Mouse (Mus musculus): ENCODE results near the gene Rtkn2. TPM values are rescaled to one million over a fixed set of nuclear protein-coding genes. Genes with fewer than 3 reads are reported as not detected.
A peak's percentile ranks its signal among the peaks of the same experiment; 100 is the strongest.

Gene Rtkn2
- polyA plus RNA-seq, 1 experiment from 2014 or later, result 8.1 TPM

DNA sequence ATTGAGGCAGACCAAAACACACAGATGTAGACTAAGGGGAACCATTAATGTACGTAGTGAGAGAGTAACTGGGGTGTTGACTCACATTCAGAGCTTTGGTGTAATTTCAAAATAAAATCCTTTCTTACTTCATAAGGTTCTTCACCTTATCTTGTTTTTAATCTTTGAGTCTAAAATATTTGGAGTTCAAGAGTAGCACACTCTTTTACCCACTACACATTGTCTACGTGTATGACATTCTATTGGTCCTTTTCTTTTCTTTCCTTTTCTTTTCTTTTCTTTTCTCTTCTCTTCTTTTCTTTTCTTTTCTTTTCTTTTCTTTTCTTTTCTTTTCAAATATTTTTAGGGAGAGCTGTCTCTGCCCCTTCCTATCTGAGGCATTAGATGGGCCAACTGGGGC, 23.4 kb upstream of the Rtkn2 start:
- no peaks in the 10 kb centered on the region for H3K27me3 ChIP-seq (replicated peaks; ENCODE audit: control insufficient read depth, insufficient read depth, low read length)
- no peaks in the 10 kb centered on the region for H3K9me3 ChIP-seq (ENCODE audit: control insufficient read depth, low read length)
- H3K4me1 ChIP-seq (replicated peaks; ENCODE audit: control insufficient read depth, insufficient read depth, low read length), result no peaks in the 10 kb centered on the region
- no peak overlapping the region for H3K27ac ChIP-seq (ENCODE audit: low read length)
- H3K4me3 ChIP-seq (replicated peaks; ENCODE audit: low read length), result no peak overlapping the region
- no peaks in the 10 kb centered on the region for H3K36me3 ChIP-seq (ENCODE audit: control insufficient read depth, insufficient read depth)
- H3K4me2 ChIP-seq (ENCODE audit: low read length), result no peak overlapping the region
- WGBS, result 81% methylated on average over 2 of the region's 2 CpGs
- no peak overlapping the region for H3K9ac ChIP-seq (replicated peaks; ENCODE audit: low read depth, low read length)
- no peak for ATAC-seq

- no peak overlapping the region for H3K4me3 ChIP-seq (replicated peaks; ENCODE audit: low read length)
- no peaks in the 10 kb centered on the region for H3K36me3 ChIP-seq (ENCODE audit: control insufficient read depth, insufficient read depth)
- WGBS, result 57% methylated on average over 3 of the region's 3 CpGs
- H3K9ac ChIP-seq (replicated peaks; ENCODE audit: low read depth, low read length), result no peak overlapping the region
- no peak overlapping the region for H3K4me2 ChIP-seq (ENCODE audit: low read length)
- ATAC-seq, result no peak
- H3K27me3 ChIP-seq (replicated peaks; ENCODE audit: control insufficient read depth, insufficient read depth, low read length), result no peaks in the 10 kb centered on the region
- peaks cover 4% of the 10 kb centered on the region; the same call in 1 of the 2 replicates for H3K4me1 ChIP-seq (replicated peaks; ENCODE audit: control insufficient read depth, insufficient read depth, low read length)
- no peaks in the 10 kb centered on the region for H3K9me3 ChIP-seq (ENCODE audit: control insufficient read depth, low read length)
- no peak overlapping the region for H3K27ac ChIP-seq (ENCODE audit: low read length)
These were observed 19.4 kb upstream of the Rtkn2 start for GRCm38 (mm10) chr10:67959982-67960381.

DNA sequence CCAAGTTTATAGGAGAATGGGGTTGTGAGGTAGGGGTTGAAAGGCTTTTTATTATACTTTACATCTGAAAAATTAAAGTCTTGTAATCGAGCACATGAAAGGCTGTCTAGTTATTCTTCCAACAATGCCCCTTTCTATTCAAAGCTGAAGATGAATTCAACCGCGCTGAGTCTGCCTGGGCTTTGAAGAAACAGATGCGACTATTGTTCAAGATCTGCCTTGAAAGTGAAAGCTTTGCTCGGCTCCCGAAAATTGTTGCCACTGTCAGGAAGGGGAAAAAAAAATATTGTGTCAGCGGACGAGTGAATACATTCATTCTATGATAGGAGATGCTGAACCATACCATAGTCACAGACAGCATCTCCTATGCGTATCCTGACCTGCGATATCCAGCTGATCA, 16.9 kb upstream of the Rtkn2 start:
- H3K9me3 ChIP-seq (ENCODE audit: control insufficient read depth, low read length), result no peaks in the 10 kb centered on the region
- H3K9ac ChIP-seq (replicated peaks; ENCODE audit: low read depth, low read length), result no peak overlapping the region
- ATAC-seq, result no peak
- H3K4me2 ChIP-seq (ENCODE audit: low read length), result peak overlapping the region; percentile 22
- no peaks in the 10 kb centered on the region for H3K27me3 ChIP-seq (replicated peaks; ENCODE audit: control insufficient read depth, insufficient read depth, low read length)
- H3K27ac ChIP-seq (ENCODE audit: low read length), result peak overlapping the region; percentile 28; the same call in 1 of the 2 replicates
- H3K4me3 ChIP-seq (replicated peaks; ENCODE audit: low read length), result no peak overlapping the region
- peaks cover 4% of the 10 kb centered on the region; the same call in 1 of the 2 replicates for H3K4me1 ChIP-seq (replicated peaks; ENCODE audit: control insufficient read depth, insufficient read depth, low read length)
- H3K36me3 ChIP-seq (ENCODE audit: control insufficient read depth, insufficient read depth), result no peaks in the 10 kb centered on the region
- WGBS, result 22% methylated on average over 10 of the region's 10 CpGs

DNA sequence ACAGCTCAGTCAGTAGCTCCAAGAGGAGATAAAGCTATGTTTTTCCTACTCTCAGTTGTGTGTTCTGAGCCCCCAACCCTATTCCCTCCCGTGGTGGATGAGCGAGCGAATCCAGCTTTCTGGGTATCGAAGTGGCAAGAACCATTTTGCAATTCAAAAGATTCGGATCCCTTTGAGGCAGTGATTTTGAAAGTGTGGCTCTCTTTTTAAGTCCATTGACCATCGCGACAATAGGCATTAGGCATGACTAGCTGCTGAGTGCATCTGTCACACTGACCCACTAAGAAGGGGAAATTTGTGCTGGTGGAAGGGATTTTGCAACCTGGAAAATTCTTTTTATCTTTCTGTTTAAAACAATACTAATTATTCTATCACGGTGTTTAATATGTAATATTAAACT, 15.3 kb upstream of the Rtkn2 start:
- no peaks in the 10 kb centered on the region for H3K27me3 ChIP-seq (replicated peaks; ENCODE audit: control insufficient read depth, insufficient read depth, low read length)
- no peak overlapping the region for H3K4me3 ChIP-seq (replicated peaks; ENCODE audit: low read length)
- no peak for ATAC-seq
- H3K9ac ChIP-seq (replicated peaks; ENCODE audit: low read depth, low read length), result no peak overlapping the region
- H3K4me2 ChIP-seq (ENCODE audit: low read length), result no peak overlapping the region
- 23% methylated on average over 8 of the region's 8 CpGs for WGBS
- H3K4me1 ChIP-seq (replicated peaks; ENCODE audit: control insufficient read depth, insufficient read depth, low read length), result peaks cover 4% of the 10 kb centered on the region; the same call in 1 of the 2 replicates
- H3K9me3 ChIP-seq (ENCODE audit: control insufficient read depth, low read length), result no peaks in the 10 kb centered on the region
- no peaks in the 10 kb centered on the region for H3K36me3 ChIP-seq (ENCODE audit: control insufficient read depth, insufficient read depth)
- no peak overlapping the region for H3K27ac ChIP-seq (ENCODE audit: low read length)

DNA sequence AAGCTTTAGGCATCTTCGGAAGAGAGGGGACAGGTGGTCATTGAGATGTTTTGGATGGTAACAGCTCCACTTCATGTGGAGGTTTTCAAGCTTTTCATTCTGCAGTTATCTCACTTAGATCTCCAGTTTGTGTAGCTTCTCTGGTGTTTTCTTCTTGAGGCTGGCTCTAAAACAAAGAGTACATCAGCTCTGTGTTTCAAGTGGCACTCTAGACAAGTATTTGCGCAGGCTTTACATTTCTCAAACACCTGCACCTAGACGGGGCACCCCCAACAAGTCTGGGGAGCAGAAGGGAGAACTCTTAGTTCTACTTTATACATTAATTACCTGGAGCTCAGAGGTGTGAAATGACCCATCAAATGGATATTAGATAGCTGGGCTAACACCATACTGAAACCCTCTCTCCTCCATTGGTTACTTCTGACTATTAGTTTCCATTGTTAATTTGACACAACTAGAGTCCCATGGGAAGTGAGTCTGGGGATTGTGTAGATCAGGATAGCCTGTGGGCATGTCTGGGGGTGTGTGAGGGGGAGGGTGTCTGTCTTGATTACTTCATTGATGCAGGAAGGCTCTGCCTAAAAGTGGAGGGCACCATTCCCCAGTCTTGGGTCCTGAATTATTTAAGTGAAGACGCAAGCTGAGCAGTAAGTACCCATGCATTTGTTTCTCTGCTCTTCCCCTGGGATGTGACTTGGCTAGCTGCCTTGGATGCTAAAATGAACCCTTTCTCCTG, 14.0 kb upstream of the Rtkn2 start:
- Histone ChIP-seq H3K27me3 (replicated peaks; ENCODE audit: control insufficient read depth, insufficient read depth, low read length) (no peaks in the 10 kb centered on the region), H3K36me3 (ENCODE audit: control insufficient read depth, insufficient read depth) (no peaks in the 10 kb centered on the region), H3K9me3 (ENCODE audit: control insufficient read depth, low read length) (no peaks in the 10 kb centered on the region), H3K4me2 (ENCODE audit: low read length) (no peak overlapping the region), H3K4me1 (replicated peaks; ENCODE audit: control insufficient read depth, insufficient read depth, low read length) (peaks cover 4% of the 10 kb centered on the region; the same call in 1 of the 2 replicates), H3K27ac (ENCODE audit: low read length) (no peak overlapping the region), H3K4me3 (replicated peaks; ENCODE audit: low read length) (no peak overlapping the region), H3K9ac (replicated peaks; ENCODE audit: low read depth, low read length) (no peak overlapping the region)
- WGBS, result 88% methylated on average over 4 of the region's 4 CpGs
- no peak for ATAC-seq

DNA sequence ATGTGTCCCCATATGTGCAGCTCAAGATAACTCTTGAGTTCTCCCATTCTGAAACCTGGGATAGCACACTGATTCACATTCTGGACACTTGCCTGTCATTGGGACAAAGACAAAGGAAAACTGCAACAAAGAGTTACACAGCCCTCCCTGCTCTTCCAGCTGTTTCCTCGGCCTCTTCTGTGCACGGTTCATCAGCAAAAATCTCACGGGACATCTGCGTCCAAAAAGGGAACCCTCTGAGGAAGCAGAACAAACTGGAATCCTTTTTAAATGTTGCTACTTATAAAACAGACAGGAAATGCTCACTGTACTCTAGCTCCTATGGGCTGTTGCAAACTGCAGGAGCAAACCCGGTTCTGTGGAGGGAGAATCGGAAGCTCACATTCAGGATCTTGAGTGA, 13.3 kb upstream of the Rtkn2 start:
- H3K27ac ChIP-seq (ENCODE audit: low read length), result no peak overlapping the region
- H3K4me3 ChIP-seq (replicated peaks; ENCODE audit: low read length), result no peak overlapping the region
- 58% methylated on average over 6 of the region's 6 CpGs for WGBS
- H3K9ac ChIP-seq (replicated peaks; ENCODE audit: low read depth, low read length), result no peak overlapping the region
- H3K4me2 ChIP-seq (ENCODE audit: low read length), result no peak overlapping the region
- ATAC-seq, result no peak
- H3K36me3 ChIP-seq (ENCODE audit: control insufficient read depth, insufficient read depth), result no peaks in the 10 kb centered on the region
- H3K4me1 ChIP-seq (replicated peaks; ENCODE audit: control insufficient read depth, insufficient read depth, low read length), result peaks cover 4% of the 10 kb centered on the region; the same call in 1 of the 2 replicates
- H3K9me3 ChIP-seq (ENCODE audit: control insufficient read depth, low read length), result no peaks in the 10 kb centered on the region
- no peaks in the 10 kb centered on the region for H3K27me3 ChIP-seq (replicated peaks; ENCODE audit: control insufficient read depth, insufficient read depth, low read length)

DNA sequence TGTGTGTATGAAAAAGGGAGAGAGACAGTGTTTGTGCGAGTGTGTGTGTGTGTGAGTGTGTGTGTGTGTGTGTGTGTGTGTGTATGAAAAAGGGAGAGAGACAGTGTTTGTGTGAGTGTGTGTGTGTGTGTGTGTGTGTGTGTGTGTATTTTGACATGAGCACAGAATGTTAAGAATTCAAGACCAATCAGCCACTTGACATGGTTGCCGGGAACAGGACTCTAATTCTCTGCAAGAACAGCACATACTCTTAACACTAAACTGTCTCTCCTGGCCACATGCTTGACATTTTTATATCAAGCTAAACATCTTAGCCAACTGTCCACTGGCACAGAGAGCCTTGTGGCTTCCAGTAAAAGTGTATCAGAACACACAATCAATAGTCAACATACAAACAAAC, 12.4 kb upstream of the Rtkn2 start:
- WGBS, result 87% methylated on average over 2 of the region's 2 CpGs
- no peak overlapping the region for H3K4me2 ChIP-seq (ENCODE audit: low read length)

GRCm38 (mm10) chr10:67971166-67971796, 8.1 kb upstream of the Rtkn2 start:
- ATAC-seq, result no peak
- 80% methylated on average over 11 of the region's 11 CpGs for WGBS

More for the DNA sequence above, 12.4 kb upstream of the Rtkn2 start:
- Histone ChIP-seq H3K9me3 (ENCODE audit: control insufficient read depth, low read length) (no peaks in the 10 kb centered on the region), H3K27ac (ENCODE audit: low read length) (no peak overlapping the region), H3K27me3 (replicated peaks; ENCODE audit: control insufficient read depth, insufficient read depth, low read length) (no peaks in the 10 kb centered on the region), H3K4me3 (replicated peaks; ENCODE audit: low read length) (no peak overlapping the region), H3K9ac (replicated peaks; ENCODE audit: low read depth, low read length) (no peak overlapping the region), H3K4me1 (replicated peaks; ENCODE audit: control insufficient read depth, insufficient read depth, low read length) (peaks cover 4% of the 10 kb centered on the region; the same call in 1 of the 2 replicates), H3K36me3 (ENCODE audit: control insufficient read depth, insufficient read depth) (no peaks in the 10 kb centered on the region)
- no peak for ATAC-seq

GRCm38 (mm10) chr10:67977271-67977670, 2.1 kb upstream of the Rtkn2 start:
- Histone ChIP-seq H3K27me3 (replicated peaks; ENCODE audit: control insufficient read depth, insufficient read depth, low read length) (no peaks in the 10 kb centered on the region), H3K4me3 (replicated peaks; ENCODE audit: low read length) (no peak overlapping the region), H3K9me3 (ENCODE audit: control insufficient read depth, low read length) (no peaks in the 10 kb centered on the region), H3K9ac (replicated peaks; ENCODE audit: low read depth, low read length) (no peak overlapping the region), H3K4me2 (ENCODE audit: low read length) (no peak overlapping the region), H3K36me3 (ENCODE audit: control insufficient read depth, insufficient read depth) (no peaks in the 10 kb centered on the region), H3K4me1 (replicated peaks; ENCODE audit: control insufficient read depth, insufficient read depth, low read length) (peaks cover 8% of the 10 kb centered on the region), H3K27ac (ENCODE audit: low read length) (no peak overlapping the region)
- WGBS, result 72% methylated on average over 4 of the region's 4 CpGs
- no peak for ATAC-seq

More at GRCm38 (mm10) chr10:67971166-67971796, 8.1 kb upstream of the Rtkn2 start:
- H3K4me3 ChIP-seq (replicated peaks; ENCODE audit: low read length), result no peak overlapping the region
- H3K4me1 ChIP-seq (replicated peaks; ENCODE audit: control insufficient read depth, insufficient read depth, low read length), result no peaks in the 10 kb centered on the region
- H3K9ac ChIP-seq (replicated peaks; ENCODE audit: low read depth, low read length), result no peak overlapping the region
- no peaks in the 10 kb centered on the region for H3K36me3 ChIP-seq (ENCODE audit: control insufficient read depth, insufficient read depth)
- H3K9me3 ChIP-seq (ENCODE audit: control insufficient read depth, low read length), result no peaks in the 10 kb centered on the region
- H3K27me3 ChIP-seq (replicated peaks; ENCODE audit: control insufficient read depth, insufficient read depth, low read length), result no peaks in the 10 kb centered on the region
- H3K4me2 ChIP-seq (ENCODE audit: low read length), result no peak overlapping the region
- H3K27ac ChIP-seq (ENCODE audit: low read length), result no peak overlapping the region
